Mouse (Mus musculus) brain, adult 2 months (tissue): ENCODE measurements around the gene Rai1.

Experiments used
- DNase-seq: peaks from one replicate; pipeline ENCODE4 v3.0.0; 2011; ENCODE audit warnings: low read depth, low spot score

Gene Rai1

GRCm38 (mm10) chr11:60104810-60105592 is at the start of gene Rai1:
TSS of gene Rai1 (plus strand) at chr11:60105013.
- DNase-seq = peak; percentile 91

GRCm38 (mm10) chr11:60056520-60056919 is 48.3 kb upstream of the Rai1 start:
- no peak for DNase-seq

- DNase-seq = peak; percentile 77
Observed at GRCm38 (mm10) chr11:60057987-60058386, 46.8 kb upstream of the Rai1 start.

- no peak for DNase-seq
Observed at GRCm38 (mm10) chr11:60058441-60058840, 46.4 kb upstream of the Rai1 start.

- no peak for DNase-seq
Observed at GRCm38 (mm10) chr11:60060026-60060425, 44.8 kb upstream of the Rai1 start.

- DNase-seq = no peak
Observed at GRCm38 (mm10) chr11:60061504-60062006, 43.3 kb upstream of the Rai1 start.

- DNase-seq = no peak
Observed at GRCm38 (mm10) chr11:60065267-60065666, 39.5 kb upstream of the Rai1 start.

GRCm38 (mm10) chr11:60067646-60068045 is 37.2 kb upstream of the Rai1 start:
- DNase-seq = no peak

GRCm38 (mm10) chr11:60068631-60069030 is 36.2 kb upstream of the Rai1 start:
- DNase-seq = no peak

- peak; percentile 73 for DNase-seq
Observed at GRCm38 (mm10) chr11:60070599-60070998, 34.2 kb upstream of the Rai1 start.

- DNase-seq = no peak
Observed at GRCm38 (mm10) chr11:60071221-60071620, 33.6 kb upstream of the Rai1 start.

GRCm38 (mm10) chr11:60073121-60073520 is 31.7 kb upstream of the Rai1 start:
- DNase-seq = no peak

- DNase-seq = peak; percentile 86
Observed at GRCm38 (mm10) chr11:60073936-60074502, 30.8 kb upstream of the Rai1 start.

GRCm38 (mm10) chr11:60076183-60076582 is 28.6 kb upstream of the Rai1 start:
- DNase-seq = no peak

GRCm38 (mm10) chr11:60076790-60077189 is 28.0 kb upstream of the Rai1 start:
- peak; percentile 89 for DNase-seq

- DNase-seq = no peak
Observed at GRCm38 (mm10) chr11:60084589-60084988, 20.2 kb upstream of the Rai1 start.

GRCm38 (mm10) chr11:60086676-60087075 is 18.1 kb upstream of the Rai1 start:
- no peak for DNase-seq

GRCm38 (mm10) chr11:60088947-60089346 is 15.9 kb upstream of the Rai1 start:
- peak; percentile 92 for DNase-seq

GRCm38 (mm10) chr11:60090696-60091421 is 14.0 kb upstream of the Rai1 start:
- peak; percentile 31 for DNase-seq

- DNase-seq = no peak
Observed at GRCm38 (mm10) chr11:60091422-60091761, 13.4 kb upstream of the Rai1 start.

- DNase-seq = no peak
Observed at GRCm38 (mm10) chr11:60093227-60093626, 11.6 kb upstream of the Rai1 start.

GRCm38 (mm10) chr11:60093984-60094587 is 10.7 kb upstream of the Rai1 start:
- peak; percentile 35 for DNase-seq
